Mouse (Mus musculus) embryonic facial prominence, embryonic 11.5 days (tissue): Measurements from ENCODE around the gene Vav3. TPM values are rescaled to one million over a fixed set of nuclear protein-coding genes. Genes with fewer than 3 reads are reported as not detected.

Experiments
- ATAC-seq: fragments of 200-750 bp; cut with Nextera tagmentation; replicated peaks from 2 replicates; pipeline ENCODE4 v1.8.0; 2017; ENCODE audit warnings: low read depth; ENCODE audit not compliant: insufficient number of reproducible peaks, low FRiP score, low TSS enrichment
- DNase-seq: peaks from one replicate; pipeline ENCODE4 v3.0.0-alpha.2; 2015; ENCODE audit warnings: low spot score
- H3K27ac ChIP-seq: fragments of 300-500 bp; sonication (generic); replicated peaks from 2 replicates; pipeline ENCODE4 v1.5.1; 2014; ENCODE audit warnings: mild to moderate bottlenecking, low read depth, low read length, control low read depth
- H3K27me3 ChIP-seq: fragments of 300-500 bp; sonication (generic); 2 replicates; pipeline ENCODE4 v1.6.1; 2014; ENCODE audit warnings: mild to moderate bottlenecking, low read length, moderate library complexity, mixed read lengths; ENCODE audit not compliant: control insufficient read depth, insufficient read depth
- H3K36me3 ChIP-seq: fragments of 300-500 bp; sonication (generic); replicated peaks from 2 replicates; pipeline ENCODE4 v1.6.1; 2014; ENCODE audit warnings: low read depth, mild to moderate bottlenecking, low read length, moderate library complexity, mixed read lengths; ENCODE audit not compliant: control insufficient read depth, insufficient read depth
- H3K4me1 ChIP-seq: fragments of 300-500 bp; sonication (generic); 2 replicates; pipeline ENCODE4 v1.6.1; 2014; ENCODE audit warnings: low read length, mixed read lengths; ENCODE audit not compliant: control insufficient read depth, insufficient read depth
- H3K4me2 ChIP-seq: fragments of 300-500 bp; sonication (generic); 2 replicates; pipeline ENCODE4 v1.6.1; 2014; ENCODE audit warnings: low read depth, mild to moderate bottlenecking, control low read depth, low read length, moderate library complexity
- H3K4me3 ChIP-seq: fragments of 300-500 bp; sonication (generic); 2 replicates; pipeline ENCODE4 v1.5.1; 2014; ENCODE audit warnings: low read depth, low read length, control low read depth
- H3K9ac ChIP-seq: fragments of 300-500 bp; sonication (generic); replicated peaks from 2 replicates; pipeline ENCODE4 v1.6.1; 2014; ENCODE audit warnings: mild to moderate bottlenecking, control low read depth, low read length
- H3K9me3 ChIP-seq: fragments of 300-500 bp; sonication (generic); replicated peaks from 2 replicates; pipeline ENCODE4 v1.6.1; 2016; ENCODE audit warnings: mild to moderate bottlenecking, low read length, inconsistent platforms, mixed read lengths; ENCODE audit not compliant: control insufficient read depth
- WGBS: fragments of 180-500 bp; shearing (Covaris S2); extraction: QIAGEN DNeasy Blood & Tissue Kit; methylation state at CpG from one replicate; pipeline ENCODE4 v1.1.7; 2014; 5-methylcytosine and 5-hydroxymethylcytosine counted together
- polyA plus RNA-seq: library from polyadenylated mRNA; unstranded; fragments of >200 nt; fragmentation: Nextera tagmentation; extraction: Ambion mirVana; gene quantifications from 2 replicates; pipeline ENCODE4 v1.2.1, GENCODE M21; 2014

Gene Vav3
- polyA plus RNA-seq, 1 experiment from 2014 or later, result 7.2 TPM

GRCm38 (mm10) chr3:109640796-109641195 lies 300.3 kb downstream of the Vav3 start:
- Histone ChIP-seq H3K4me3 (no peak overlapping the region), H3K4me2 (no peak overlapping the region), H3K36me3 (no peaks in the 10 kb centered on the region), H3K4me1 (no peaks in the 10 kb centered on the region), H3K9ac (no peak overlapping the region), H3K27me3 (no peaks in the 10 kb centered on the region), H3K27ac (no peak overlapping the region), H3K9me3 (no peaks in the 10 kb centered on the region)
- 85% methylated on average over 4 of the region's 4 CpGs for WGBS
- no peak for DNase-seq
- no peak for ATAC-seq

- WGBS, result 90% methylated on average over 2 of the region's 2 CpGs
These were observed 307.8 kb downstream of the Vav3 start for GRCm38 (mm10) chr3:109648242-109648641.

DNA sequence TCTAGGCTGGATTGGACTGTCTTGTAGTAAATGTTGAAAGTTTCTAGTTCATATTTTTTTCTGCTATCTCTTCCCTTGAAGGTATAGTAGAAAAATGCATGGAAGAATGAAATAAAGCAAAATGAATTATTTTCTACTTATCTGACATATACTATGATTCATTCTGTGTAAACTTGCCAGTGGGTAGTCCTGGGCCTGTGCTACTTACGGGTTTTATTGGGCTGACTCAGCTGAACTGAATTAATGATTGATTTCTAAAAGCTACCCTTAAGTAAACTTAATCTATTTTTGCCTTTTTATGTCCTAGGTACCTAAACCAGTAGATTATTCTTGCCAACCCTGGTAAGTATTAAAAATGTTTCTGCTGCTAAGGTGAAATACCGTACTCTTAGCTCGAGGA lies 311.0 kb downstream of the Vav3 start:
- Histone ChIP-seq H3K9ac (no peak overlapping the region), H3K27ac (no peak overlapping the region), H3K36me3 (no peaks in the 10 kb centered on the region), H3K27me3 (no peaks in the 10 kb centered on the region), H3K4me3 (no peak overlapping the region), H3K9me3 (no peaks in the 10 kb centered on the region), H3K4me1 (no peaks in the 10 kb centered on the region), H3K4me2 (no peak overlapping the region)
- WGBS, result 87% methylated on average over 3 of the region's 3 CpGs
- ATAC-seq (no peak), DNase-seq (no peak)

More at GRCm38 (mm10) chr3:109648242-109648641, 307.8 kb downstream of the Vav3 start:
- no peaks in the 10 kb centered on the region for H3K27me3 ChIP-seq
- H3K27ac ChIP-seq, result no peak overlapping the region
- no peaks in the 10 kb centered on the region for H3K4me1 ChIP-seq
- H3K4me3 ChIP-seq, result no peak overlapping the region
- ATAC-seq (no peak), DNase-seq (no peak)
- H3K36me3 ChIP-seq, result no peaks in the 10 kb centered on the region
- no peaks in the 10 kb centered on the region for H3K9me3 ChIP-seq
- no peak overlapping the region for H3K4me2 ChIP-seq
- H3K9ac ChIP-seq, result no peak overlapping the region

DNA sequence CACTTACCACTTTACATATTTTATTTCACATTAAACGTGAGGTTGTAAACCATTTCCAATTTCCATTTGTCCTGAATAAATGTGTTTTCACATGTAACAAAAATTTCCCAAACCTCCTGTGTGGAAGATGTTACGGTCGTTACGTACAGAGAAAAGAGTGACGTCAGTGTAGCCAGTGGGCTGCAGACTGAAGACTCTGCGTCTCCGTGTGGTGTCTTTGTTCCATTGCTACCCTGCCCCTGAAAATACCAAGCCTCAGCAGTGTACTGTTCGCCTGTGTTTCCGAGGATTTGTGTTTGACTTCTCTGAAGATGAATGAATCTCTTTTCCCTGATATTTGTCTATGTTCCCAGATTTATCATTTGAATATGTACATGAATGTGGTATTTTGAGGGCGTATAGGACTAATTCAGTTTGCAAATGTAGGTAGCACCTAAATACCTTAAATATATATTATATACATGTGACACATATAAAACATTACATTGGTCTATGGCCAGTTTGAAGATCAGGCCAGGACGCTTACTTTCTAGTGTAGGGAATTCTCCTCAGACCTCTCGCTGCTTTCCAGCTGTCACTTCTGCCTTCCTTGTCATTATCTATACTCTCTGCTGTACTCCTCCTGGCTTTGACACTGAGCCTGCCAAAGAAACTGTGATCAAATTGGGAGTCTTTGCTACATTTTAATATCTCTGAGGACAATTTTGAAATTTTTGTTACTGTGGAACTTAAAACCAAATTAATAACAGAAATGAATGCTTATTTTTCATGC lies 312.6 kb downstream of the Vav3 start:
- WGBS, result 81% methylated on average over 12 of the region's 12 CpGs
- H3K4me2 ChIP-seq, result no peak overlapping the region
- no peak for ATAC-seq

DNA sequence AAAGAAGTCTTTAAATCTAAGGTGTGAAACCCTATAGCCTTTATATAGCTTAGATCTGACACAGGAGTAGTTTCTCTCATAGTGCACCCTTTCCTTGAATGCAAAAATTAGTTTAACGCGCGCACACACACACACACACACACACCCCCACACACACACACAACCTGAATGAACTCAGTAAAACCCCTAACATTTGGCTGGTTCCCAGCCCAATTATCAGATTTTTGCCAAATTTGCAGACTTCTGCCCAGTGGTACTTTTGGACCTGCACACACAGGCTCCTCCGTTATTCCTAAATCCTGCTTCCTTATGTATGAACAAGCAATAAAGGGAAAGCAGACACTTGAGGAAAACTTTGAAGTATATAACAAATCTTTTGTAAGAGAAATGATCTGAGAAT lies 313.9 kb downstream of the Vav3 start:
- Histone ChIP-seq H3K27ac (no peak overlapping the region), H3K9ac (no peak overlapping the region), H3K4me1 (no peaks in the 10 kb centered on the region), H3K4me2 (no peak overlapping the region), H3K36me3 (no peaks in the 10 kb centered on the region), H3K9me3 (no peaks in the 10 kb centered on the region), H3K27me3 (no peaks in the 10 kb centered on the region), H3K4me3 (no peak overlapping the region)
- 96% methylated on average over 4 of the region's 4 CpGs for WGBS
- no peak for ATAC-seq
- DNase-seq, result no peak

More for the DNA sequence above, 312.6 kb downstream of the Vav3 start:
- H3K4me3 ChIP-seq, result no peak overlapping the region
- H3K27me3 ChIP-seq, result no peaks in the 10 kb centered on the region
- no peaks in the 10 kb centered on the region for H3K36me3 ChIP-seq
- H3K9me3 ChIP-seq, result no peaks in the 10 kb centered on the region
- no peaks in the 10 kb centered on the region for H3K4me1 ChIP-seq
- no peak overlapping the region for H3K9ac ChIP-seq
- DNase-seq, result no peak
- no peak overlapping the region for H3K27ac ChIP-seq

- no peak overlapping the region for H3K4me3 ChIP-seq
- no peak overlapping the region for H3K27ac ChIP-seq
- ATAC-seq (no peak), DNase-seq (no peak)
- no peak overlapping the region for H3K9ac ChIP-seq
- WGBS, result 92% methylated on average over 4 of the region's 4 CpGs
- H3K4me1 ChIP-seq, result no peaks in the 10 kb centered on the region
- no peaks in the 10 kb centered on the region for H3K9me3 ChIP-seq
- no peak overlapping the region for H3K4me2 ChIP-seq
- H3K27me3 ChIP-seq, result no peaks in the 10 kb centered on the region
- H3K36me3 ChIP-seq, result no peaks in the 10 kb centered on the region
These were observed 331.3 kb downstream of the Vav3 start for GRCm38 (mm10) chr3:109671716-109672115.

- Histone ChIP-seq H3K27me3 (no peaks in the 10 kb centered on the region), H3K4me2 (no peak overlapping the region), H3K9ac (no peak overlapping the region), H3K27ac (no peak overlapping the region), H3K4me3 (no peak overlapping the region), H3K9me3 (no peaks in the 10 kb centered on the region), H3K36me3 (no peaks in the 10 kb centered on the region), H3K4me1 (no peaks in the 10 kb centered on the region)
- no peak for DNase-seq
- 90% methylated on average over 1 of the region's 1 CpGs for WGBS
- no peak for ATAC-seq
These were observed 332.5 kb downstream of the Vav3 start for GRCm38 (mm10) chr3:109672925-109673324.

- ATAC-seq, result no peak
These were observed 339.8 kb downstream of the Vav3 start for GRCm38 (mm10) chr3:109680281-109680680.

More at GRCm38 (mm10) chr3:109680281-109680680, 339.8 kb downstream of the Vav3 start:
- no peak overlapping the region for H3K4me3 ChIP-seq
- DNase-seq, result no peak
- H3K9ac ChIP-seq, result no peak overlapping the region
- H3K36me3 ChIP-seq, result no peaks in the 10 kb centered on the region
- no peaks in the 10 kb centered on the region for H3K4me1 ChIP-seq
- 81% methylated on average over 2 of the region's 2 CpGs for WGBS
- no peaks in the 10 kb centered on the region for H3K27me3 ChIP-seq
- no peak overlapping the region for H3K4me2 ChIP-seq
- no peak overlapping the region for H3K27ac ChIP-seq
- H3K9me3 ChIP-seq, result no peaks in the 10 kb centered on the region
